Mouse (Mus musculus) layer of hippocampus, adult 9-11 months (tissue): ENCODE measurements around the gene Erp29.
"Not testable (repeated sequence)": the region's sequence is repeated elsewhere in the genome, so short reads cannot be mapped to it uniquely, and the experiment has no call there.

ENCODE experiments used
- DNase-seq: peaks from one replicate; pipeline ENCODE4 v3.0.0; 2022

The Erp29 gene

GRCm38 (mm10) chr5:121452026-121452869 is at the start of gene Erp29:
Gene Erp29, minus strand, starts transcription at chr5:121452506.
- DNase-seq = peak; percentile 98

DNA sequence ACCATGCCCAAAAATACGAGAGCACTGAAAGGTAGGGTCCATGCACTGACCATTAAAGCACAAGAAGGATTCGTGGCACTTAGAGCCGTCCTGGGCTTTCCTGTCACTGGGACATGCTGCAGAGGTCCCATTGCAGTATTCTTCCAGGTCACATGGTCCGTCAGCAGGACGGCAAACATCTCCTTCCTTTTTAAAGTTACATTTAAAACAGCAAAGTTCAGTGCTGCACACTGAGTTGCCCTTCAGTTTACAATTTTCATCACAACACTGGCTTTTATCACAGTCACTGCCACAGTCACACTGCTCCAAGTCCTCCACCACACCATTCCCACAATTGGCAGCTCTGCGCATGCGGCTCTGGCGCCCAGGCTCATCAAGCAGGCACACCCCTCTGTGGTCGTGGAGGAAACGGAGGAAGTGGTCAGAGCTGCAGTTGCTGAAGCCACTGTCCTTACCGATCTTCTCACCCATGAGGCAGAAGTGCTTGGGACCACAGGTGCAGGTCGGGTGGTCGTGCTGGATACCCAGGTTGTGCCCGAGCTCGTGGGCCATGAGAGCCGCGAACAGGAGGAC is 49.2 kb upstream of the Erp29 start:
- not testable (repeated sequence) for DNase-seq

DNA sequence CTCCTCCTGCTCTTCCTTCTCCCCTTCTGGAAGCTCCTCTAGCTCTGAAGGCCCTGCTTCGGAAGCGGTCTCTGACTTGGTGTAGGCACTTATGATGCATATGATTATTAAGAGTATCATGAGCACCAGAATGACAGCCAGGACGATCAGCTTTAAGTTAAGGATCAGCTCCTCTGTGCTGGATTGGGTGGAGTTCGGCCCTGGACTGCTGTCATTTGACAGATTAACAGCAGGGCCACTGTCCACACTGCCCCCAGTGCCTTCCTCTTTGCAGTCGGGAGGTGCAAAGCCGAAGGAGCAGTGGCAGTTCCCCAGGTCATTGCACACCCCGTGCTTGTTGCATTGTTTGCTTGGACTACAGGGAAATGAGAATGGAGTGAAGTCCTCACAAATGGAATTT is 48.4 kb upstream of the Erp29 start:
- no peak for DNase-seq

DNA sequence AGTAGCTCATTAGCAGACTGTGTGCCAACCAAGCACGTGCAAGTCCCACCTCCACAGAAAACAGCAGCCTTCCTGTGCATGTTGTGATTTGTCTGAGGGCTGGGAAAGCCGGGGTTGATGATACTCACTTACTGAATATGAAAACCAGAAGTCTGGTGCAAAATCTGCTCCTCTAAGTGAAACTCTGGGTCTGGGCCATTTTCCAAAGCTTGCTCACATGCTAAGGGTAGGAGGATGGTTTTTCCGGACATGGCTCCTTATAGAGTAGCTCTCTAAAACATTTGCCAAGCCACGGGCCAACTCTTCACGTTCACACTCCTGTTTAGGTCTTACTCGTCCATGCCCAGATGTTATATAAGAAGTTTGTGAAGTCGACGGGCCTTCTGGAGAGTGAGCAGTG is 41.0 kb upstream of the Erp29 start:
- peak; percentile 74 for DNase-seq

- no peak for DNase-seq
These were observed 32.5 kb upstream of the Erp29 start for GRCm38 (mm10) chr5:121484801-121485200.

- no peak for DNase-seq
These were observed 25.4 kb upstream of the Erp29 start for GRCm38 (mm10) chr5:121477680-121478079.

DNA sequence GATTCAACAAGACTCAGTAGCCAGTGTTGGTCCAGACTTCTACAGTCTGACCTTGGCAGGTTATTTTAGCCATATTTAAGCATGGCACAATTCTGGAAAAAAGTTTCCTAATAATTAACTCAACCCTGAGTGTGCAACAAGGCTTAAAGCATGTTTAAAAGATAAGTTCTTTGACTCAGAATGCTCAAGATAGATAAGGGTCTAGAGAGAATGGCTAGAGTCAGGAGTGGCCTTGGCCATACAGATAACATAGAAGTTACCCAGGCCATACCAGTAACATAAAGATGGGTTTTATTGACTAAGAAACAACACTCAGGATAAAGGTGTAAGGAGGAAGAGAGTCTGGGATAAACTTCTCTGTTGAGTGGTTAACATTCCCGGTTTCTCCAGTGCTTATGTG is 23.7 kb upstream of the Erp29 start:
- no peak for DNase-seq

GRCm38 (mm10) chr5:121474610-121475009 is 22.3 kb upstream of the Erp29 start:
- DNase-seq = no peak

GRCm38 (mm10) chr5:121472411-121472810 is 20.1 kb upstream of the Erp29 start:
- no peak for DNase-seq

- no peak for DNase-seq
These were observed 17.3 kb upstream of the Erp29 start for GRCm38 (mm10) chr5:121469566-121469965.

GRCm38 (mm10) chr5:121463601-121464250 is 11.4 kb upstream of the Erp29 start:
- DNase-seq = no peak

DNA sequence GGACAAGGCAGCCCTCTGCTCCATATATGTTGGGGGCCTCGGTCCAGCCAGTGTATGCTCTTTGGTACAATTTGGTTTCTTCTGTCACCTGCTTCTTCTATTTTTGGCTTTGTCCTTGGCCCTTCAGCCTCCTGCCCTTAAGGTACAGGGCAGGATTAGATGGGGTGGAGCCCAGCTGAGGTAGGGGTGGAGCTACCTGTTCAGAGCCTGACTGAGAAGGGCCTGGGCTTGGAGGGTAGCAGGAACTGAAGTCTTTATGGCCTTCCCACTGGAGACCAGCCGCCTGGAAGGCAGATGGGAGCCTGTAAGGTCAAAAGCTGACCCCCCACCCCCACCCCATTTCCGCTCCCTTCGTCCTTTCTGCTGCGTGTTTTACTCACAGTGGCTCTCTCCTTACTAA is 10.7 kb upstream of the Erp29 start:
- no peak for DNase-seq

- DNase-seq = no peak
These were observed 9.8 kb upstream of the Erp29 start for GRCm38 (mm10) chr5:121462171-121462502.

DNA sequence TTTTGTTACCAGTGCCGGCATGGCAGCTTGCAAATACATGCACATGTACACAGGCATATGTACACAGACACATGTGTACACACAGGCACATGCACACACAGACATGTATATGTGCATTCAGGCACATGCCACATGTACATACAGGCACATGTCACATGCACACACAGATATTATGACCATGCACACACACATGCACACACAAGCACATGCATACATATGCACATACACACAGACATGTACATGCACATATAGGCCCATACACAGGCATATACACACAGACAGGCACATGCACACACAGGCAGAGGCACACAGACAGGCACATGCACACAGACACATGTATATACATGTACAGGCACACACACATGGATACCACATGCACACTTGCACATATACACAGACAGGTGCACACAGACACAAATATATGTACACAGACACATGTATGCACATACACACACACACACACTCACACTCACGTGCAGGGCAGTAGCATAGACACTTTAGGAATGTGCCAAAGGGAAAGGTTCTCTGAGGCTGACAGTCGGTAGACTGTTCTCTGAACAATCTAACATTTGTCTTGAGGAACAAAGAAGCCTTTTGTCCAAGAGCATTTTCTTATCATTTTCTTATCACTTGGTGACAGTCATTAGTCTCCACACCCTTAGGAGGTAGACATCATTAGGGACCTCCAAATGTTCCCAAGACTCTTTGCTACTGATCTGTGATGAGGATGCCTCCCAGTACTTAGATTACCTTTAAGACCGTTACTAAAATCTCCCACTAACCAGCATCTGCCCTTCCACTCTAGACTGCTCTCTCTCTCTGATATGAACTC is 9.2 kb upstream of the Erp29 start:
- DNase-seq = no peak

- DNase-seq = no peak
These were observed 3.4 kb upstream of the Erp29 start for GRCm38 (mm10) chr5:121455510-121456265.

DNA sequence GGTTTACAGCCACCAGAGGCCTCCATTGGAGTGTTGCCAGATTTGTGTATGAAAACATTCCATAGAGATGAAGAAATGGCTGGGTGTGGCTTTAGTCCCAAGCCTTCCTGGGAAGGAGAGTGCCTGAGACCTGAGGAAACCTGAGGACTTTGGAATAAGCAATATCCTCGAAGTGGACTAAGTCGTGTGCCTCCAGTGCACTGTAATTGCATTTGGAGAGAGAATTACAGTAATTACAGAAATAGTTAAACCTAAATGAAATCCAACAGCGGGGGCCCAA is 2.1 kb upstream of the Erp29 start:
- no peak for DNase-seq

DNA sequence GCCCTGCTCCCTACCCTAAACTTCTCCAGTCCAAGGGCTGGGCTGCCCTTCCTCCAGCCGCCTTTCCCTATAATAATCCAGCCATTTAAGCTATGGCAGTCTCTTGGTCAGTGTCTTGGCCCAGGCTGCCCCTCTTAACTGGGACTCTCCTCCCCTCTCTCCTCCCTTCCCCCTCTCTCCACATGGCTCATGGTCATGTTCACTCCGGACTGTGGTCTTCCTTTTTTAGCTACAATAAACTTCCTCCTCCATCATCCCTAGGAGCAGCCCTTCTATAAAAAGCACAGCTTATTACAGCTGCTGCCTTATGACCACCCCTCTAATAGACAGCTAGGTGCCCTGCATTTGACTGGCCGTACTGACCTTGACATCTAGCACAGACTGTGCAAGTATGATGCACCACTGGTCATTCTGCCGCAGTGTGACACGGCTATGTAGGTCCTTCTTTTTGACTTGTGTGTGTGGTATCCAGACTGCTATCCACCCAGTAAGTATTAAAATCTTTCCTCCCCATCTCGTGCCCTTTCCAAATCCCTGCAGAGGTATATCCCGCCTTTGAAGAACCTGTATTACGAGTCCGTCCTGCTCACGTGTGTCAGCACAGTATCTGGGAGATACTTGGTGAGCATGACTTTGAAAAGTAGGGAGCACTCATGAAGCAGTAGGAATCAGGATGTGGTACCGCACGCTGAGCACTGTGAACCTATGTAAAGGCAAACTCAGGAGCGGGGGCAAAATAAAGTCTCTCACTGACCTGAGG is 1.6 kb upstream of the Erp29 start:
- peak; percentile 71 for DNase-seq

- no peak for DNase-seq
These were observed 600 bp upstream of the Erp29 start for GRCm38 (mm10) chr5:121452906-121453305.

DNA sequence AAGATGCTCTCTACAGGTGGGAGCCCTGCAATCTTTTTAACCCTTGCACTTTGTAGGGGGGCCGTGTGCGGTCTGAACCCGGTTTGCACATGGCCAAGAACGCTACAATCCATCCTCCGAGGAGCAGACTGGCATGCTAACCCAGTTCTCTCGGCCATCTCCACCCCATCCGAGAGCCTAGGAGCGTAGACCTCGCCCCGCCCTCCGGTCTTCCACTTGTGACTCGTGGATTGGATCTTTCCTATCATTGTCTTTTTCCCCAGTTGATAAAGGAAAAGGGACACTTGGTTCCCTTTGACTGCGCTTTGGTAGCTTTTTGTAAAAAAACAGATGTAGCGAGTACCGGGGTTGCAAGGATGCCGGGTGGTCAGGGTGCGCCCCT is 671 bp downstream of the Erp29 start, which contains the start of gene Tmem116:
Tmem116 (plus strand) TSS at position 250 of the 382 bp plus-strand sequence.
- no peak for DNase-seq

- peak; percentile 54 for DNase-seq
These were observed 1.1 kb downstream of the Erp29 start for GRCm38 (mm10) chr5:121451203-121451602.

DNA sequence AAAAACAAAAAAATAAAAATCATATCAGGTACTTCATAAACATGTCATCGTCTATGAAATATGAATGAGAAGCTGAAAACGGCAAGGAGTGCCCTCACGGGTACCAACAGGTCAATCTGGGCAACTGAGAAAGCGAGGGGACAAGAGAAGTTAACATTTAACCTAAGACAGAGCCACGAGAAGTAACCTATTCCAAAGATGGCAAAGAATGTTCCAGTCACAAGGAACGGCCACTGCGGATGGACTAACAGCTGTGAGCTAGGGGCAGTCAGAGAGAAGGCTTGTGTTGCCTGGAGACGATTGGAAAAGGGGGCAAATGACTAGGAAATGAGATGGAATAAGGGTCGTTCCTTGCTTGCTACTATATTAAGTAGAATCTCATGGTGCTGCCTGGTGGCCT is 1.8 kb downstream of the Erp29 start:
- DNase-seq = no peak

DNA sequence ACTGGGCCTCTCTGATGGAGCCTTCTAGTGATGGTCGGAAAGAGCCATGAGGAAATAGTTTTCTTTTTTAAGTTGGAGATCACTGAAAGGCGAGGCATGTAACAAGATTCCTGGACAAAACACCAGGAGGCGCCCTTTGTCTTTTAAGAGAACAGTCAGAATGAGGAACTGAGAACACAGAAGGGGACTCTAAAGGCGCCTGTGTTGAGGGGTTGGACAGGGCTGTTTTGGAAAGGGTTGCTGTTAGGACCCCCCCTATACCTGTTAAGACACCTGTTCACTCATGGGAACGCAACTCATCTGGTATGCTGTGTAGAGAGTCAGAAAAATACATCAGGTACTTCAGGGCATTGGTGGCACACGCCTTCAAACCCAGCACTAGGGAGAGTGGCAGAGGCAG is 2.3 kb downstream of the Erp29 start:
- DNase-seq = peak; percentile 45
